Mouse (Mus musculus) retina, postnatal 1 day (tissue): Measurements from ENCODE around the gene Serpinb1c.
"Not testable (repeated sequence)": the region's sequence is repeated elsewhere in the genome, so short reads cannot be mapped to it uniquely, and the experiment has no call there.

Experiments used
- DNase-seq: peaks from one replicate; pipeline ENCODE4 v3.0.0-alpha.2; 2012

Gene Serpinb1c

DNA sequence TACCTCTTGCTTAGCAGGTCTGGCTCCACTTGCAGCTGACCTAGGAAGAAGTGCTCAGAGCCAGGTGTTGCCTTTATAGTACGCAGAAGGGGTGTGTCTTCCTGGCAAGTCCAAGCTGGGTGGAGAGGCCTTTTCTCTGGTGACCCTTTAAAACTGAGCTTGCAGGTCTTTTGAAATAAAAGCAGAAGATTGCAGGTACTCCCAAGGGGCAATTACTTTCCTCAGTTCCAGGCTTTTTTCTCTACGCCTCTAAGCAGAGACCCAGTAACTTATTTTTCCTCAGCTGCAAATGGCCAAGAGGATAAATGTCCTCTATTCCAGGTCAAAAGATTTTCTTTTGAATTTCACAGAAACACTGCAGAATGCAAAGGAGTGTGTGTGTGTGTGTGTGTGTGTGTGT, at the start of gene Serpinb1c:
Gene Serpinb1c, minus strand, starts transcription at position 101 of the 400 bp plus-strand sequence.
- no peak for DNase-seq

DNA sequence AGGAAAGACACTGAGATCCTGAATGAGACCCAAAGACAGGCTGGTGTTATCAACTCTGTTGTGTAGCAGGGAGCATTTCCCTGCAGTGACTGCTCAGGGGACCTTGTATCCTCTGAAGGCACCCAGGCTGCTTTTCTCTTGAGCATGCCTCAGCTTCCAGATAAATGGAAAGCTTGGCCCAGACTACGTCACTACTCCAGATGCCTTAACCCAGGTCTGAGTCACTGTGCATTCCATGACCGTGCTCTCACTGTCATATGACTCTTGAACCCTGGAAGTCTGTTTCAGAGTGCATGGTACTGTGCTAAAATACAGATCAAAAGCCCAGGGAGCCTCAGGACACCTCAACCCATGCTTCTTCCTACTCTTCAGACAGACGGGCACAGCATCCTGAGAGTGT, 41.2 kb upstream of the Serpinb1c start:
- DNase-seq: not testable (repeated sequence)

DNA sequence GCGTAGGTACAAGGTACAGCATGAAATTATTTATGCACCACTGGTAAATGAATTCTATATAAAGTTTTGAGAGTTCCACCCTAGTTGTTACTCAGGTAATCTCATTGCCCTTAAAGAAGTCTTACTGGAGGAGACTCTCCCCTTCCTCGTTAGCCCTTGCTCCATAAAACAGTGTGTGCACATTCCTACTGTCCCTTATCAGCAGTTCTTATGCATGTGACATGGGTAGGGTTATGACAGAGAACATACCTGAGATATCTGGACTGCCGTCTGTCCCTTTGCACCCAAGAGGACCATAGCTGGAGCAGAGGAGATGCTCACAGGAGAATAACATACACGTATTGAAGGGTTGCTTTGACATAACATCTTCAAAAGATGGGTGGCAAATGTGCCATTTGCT, 40.3 kb upstream of the Serpinb1c start:
- not testable (repeated sequence) for DNase-seq

DNA sequence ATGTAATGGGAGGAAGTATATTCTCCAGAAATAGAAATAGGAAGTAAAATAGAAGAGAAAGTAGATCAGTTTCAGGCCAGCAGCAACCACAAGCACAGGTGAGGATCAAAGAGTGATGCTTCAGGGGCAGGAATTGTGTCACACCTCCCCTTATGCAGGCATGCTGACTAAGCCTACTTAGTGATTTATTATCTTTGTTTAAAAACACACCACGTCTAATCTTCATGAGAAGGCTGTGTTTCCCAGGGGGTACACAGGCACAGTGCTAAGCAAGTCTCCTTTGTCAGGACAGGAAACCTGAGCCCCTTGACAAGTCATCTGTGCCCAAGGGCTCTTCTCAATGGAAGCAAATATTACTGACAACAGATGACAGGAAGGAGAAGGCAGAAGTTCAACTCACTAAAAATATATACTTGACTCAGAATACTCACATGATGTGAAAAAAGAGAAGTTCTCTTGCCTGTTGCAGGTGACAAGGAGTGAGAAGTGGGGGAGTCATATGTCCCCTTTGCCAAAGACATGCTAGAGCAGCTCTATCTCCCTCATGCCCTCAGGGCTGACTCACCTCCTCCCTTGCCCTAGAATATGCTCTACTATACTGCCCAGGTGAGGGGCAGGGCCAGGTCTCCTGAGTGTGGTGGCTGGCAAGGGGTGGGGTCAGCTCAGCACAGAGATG, 36.8 kb upstream of the Serpinb1c start:
- no peak for DNase-seq

DNA sequence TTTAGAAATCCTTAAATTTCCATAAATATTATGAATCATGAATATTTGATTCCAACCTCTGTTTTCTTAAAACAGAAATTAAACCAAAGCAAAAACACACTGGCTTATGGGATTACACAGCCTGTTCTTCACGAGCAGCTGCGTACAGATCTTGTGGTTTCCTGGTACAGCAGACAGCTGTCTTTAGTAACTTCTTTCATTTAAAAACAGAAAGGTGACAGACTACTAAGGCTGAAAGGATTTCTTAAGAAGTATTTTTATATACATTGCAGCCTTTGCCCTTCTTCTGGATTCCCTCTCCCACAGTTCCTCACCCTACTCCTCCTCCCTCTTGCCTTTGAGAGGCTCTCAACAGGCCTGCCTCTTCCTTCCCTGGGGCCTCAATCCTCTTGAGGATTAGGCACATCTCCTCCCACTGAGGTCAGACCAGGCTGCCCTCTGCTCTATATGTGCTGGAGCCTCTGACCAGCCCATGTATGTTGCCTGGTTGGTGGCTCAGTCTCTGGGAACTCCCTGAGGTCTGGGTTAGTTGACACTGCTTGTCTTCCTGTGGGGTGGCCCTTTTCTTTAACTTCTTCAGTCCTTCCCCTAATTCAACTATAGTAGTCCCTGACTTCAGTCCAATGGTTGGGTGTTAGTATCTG, 31.2 kb upstream of the Serpinb1c start:
- no peak for DNase-seq

DNA sequence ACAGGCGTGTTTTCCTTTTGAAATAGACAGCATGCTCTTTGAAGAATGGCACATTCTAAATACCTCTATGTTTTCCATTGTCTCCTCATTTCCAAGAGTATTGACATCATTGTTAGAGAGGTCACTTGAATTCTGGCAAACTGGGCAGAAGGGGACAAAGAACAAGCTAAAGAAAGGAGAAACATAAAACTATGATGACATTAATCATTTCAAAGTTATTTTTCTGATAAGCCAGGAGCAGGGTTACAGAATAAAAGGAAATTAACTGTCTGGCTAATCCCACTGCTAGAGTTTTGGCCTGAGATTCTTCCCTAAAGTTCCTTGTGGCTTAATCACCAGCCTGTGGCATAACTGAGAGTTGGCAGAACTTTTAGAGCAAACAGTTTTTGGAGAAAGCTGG, 29.2 kb upstream of the Serpinb1c start:
- no peak for DNase-seq

DNA sequence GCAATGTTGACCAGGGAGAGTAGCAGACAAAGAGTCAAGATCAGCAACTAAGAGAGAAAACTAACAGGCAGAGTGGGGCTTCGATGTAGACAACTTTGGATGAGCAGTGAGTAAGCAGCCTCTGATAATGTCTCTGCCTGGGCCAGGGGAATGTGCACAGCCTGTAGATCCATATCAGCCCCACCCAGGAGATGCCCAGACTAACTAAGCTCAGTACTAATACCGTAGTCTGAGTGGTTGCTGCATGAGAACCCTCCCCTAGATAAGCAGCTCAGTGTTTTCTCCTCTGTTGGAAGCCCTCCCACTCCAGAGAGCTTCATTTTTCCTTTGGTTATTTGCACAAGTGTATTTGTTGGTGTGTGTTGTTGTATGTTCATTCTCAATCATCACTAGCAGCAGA, 28.6 kb upstream of the Serpinb1c start:
- DNase-seq: no peak

DNA sequence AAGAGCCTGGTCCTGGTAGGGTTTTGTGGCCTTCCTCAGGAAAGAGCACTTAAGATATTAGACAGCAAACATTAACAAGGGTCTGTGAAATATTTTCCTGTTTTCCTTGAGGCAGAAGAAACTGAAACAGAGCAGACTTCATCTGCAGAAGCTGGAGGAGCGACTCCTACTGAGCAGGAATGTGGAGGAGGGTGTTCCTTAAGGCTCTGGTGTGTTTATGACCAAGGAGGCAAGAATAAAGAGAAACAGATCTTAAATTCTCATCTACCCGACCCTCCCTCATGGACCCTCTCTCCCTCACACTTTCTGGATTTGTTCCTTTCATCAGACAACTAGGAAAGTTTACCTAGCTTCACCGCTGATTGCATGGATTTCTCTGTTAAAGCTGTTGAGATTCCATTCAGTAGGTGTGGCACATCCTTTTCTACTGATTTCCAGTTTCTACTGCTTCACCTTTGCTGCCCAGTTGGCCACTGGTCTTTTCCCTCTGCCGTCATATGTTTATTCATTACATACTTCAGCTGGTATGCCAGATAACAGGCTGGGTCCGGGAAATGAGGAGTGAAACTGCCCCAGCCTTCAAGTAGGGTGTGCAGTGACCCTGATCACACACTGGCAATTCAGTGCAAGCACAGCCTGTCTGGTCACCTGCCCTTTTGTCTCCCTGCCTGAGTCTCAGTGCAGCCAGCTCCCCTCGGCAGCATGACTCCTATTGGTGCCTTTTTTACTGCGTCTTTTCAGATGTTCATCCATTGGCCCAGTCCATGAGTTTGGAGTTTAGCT, 26.8 kb upstream of the Serpinb1c start:
- DNase-seq: no peak

DNA sequence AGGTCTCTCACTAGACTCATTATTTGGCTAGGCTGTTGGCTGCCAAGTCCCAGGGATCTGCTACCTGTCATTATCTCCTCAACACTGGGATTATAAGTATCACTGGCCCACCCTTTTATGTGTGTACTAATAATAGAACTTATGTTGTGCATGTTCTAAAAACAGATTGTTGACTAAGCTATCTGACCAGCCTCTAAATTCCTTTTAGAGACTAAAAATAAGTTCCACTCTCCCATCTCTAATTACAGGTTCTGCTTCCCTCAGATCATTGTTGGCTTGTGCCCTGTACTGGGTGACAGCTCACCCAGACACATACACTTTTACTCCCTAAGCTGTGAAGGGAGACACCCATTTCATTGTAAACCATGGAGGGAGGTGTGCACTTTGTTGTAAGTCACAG, 24.6 kb upstream of the Serpinb1c start:
- DNase-seq: no peak

DNA sequence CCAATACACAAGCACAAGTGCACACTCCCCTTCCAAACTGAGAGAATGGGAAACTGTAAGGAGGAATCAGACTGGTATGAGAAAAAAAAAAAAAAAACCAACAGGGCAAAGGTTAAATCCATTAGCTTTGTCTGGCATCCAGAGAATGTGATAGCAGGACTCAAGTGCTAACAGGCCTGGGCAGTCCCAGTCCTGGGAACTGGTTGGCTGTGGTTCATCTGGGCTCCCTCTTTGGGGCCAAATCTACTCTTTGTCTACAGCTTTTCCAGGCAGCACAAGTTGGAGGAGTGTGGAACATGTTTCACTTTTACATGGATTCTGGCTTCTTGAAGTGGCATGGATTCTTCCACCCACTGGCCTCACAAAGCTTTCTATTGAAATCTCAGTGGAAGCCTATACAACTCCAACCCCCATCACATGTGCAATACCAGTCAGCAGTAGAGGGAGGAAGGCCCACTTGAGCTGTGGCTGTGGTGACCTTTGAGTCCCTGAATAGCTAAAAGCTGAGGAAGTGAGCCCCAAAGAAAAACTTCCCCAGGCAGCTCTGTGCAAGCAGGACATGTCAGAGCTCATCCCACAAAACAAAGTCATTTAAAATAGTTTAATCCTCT, 14.9 kb upstream of the Serpinb1c start:
- DNase-seq: no peak

DNA sequence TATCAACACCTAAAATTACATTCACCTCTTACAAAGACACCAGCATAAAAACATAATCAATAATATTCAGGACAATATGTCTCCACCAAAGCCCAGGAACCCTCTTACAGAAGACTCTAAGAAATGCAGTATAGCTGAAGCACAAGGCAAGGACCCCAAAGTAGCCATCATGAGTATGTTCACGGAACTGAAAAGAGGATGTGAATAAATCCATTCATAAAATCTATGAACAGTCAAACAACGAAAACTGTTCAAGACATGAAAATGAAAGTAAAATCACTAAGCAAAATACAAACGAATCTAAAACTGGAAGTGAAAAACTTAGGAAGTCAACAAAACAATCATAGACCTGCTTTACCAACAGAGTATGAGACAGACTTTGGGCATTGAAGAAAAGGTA, 10.2 kb upstream of the Serpinb1c start:
- DNase-seq: no peak

DNA sequence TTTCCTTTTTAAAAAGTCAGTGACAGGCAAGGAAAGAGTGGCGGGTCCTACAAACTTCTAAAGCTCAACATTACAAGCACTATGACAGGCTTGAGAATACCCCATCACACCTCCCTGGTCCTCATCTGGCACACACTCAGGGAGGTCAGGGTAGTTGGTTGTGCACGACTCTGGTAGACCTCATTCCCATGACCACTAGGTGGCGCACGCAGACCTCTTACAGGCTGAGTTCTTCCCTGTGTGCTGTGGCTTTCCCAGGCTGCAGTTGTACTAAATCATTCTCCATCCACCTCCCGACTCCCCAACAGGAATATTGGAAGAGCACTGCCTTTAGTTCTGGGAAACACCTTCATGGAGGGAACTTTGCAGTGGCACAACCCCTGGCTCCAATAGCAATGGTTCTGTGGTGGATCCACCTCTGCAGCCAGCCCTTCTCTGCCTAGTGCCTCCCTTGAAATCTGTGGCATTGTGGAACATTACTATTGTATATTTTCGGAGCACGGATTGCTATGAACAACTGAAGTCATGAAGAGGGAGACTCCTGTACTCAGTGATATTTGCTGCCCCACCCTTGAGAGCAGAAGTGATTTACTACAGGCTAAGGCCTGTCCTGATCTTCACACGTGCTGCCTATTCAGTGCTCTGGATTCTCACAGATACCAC, 5.3 kb upstream of the Serpinb1c start:
- DNase-seq: peak; percentile 86

DNA sequence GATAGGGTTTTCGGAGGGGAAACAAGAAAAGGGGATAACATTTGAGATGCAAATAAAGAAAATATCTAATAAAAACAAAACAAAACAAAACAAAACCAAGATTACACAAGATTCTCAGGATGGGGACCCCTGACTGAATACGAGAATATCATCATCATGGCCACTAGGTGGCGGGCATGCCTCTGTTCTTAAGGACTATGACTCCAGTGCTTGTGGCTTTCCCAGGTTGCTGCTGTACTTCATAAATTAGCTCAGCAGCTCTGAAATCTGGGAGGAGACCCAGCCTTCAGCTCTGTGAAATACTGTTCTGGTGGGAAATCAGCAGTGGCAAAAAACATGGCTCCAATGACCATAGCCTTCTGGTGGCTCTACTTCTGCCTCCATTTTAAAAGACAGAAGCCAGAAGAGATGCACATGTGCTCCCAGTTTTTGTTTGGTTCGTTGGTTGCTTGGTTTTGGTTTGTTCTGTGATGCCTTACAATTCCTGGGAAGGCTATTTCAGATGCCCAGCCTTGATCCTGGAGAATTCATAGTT, 4.5 kb upstream of the Serpinb1c start:
- DNase-seq: peak; percentile 73

DNA sequence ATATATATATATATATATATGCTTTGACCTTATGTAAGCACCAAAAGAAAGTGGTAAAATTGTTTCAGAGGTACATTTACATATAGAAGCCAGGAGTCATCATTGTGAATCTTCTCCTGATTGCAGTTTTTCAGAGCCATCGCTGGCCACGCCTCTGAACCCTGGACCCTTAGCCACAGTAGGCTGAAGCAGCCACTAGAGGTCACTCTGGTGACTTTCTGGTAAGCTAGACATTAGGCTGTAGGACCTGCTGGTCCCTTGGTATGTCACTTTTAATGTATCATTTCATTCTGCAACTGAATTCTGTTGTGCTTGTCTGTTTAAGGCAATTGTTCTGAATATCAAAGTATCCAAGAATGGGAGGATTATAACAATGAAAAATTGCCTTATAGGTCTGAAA, 2.6 kb upstream of the Serpinb1c start:
- DNase-seq: peak; percentile 47

DNA sequence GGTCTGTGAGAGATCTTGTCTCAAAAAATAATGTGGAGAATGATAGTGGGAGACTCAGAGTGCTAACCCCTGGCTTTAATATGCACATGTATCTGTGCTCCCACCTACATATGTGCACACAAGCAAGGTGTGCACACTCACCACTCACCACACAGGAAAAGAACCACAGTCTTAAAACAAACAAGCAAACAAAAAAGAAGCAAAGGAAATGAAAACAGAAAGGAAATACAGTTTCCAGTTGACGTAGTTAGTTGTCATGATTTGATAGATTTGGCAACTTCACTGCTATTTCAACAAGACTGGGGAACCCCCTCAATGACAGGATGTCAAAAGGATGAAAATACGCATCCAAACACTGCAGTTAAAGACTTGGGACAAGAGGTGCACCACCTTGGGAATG, 1.1 kb upstream of the Serpinb1c start:
- not testable (repeated sequence) for DNase-seq

DNA sequence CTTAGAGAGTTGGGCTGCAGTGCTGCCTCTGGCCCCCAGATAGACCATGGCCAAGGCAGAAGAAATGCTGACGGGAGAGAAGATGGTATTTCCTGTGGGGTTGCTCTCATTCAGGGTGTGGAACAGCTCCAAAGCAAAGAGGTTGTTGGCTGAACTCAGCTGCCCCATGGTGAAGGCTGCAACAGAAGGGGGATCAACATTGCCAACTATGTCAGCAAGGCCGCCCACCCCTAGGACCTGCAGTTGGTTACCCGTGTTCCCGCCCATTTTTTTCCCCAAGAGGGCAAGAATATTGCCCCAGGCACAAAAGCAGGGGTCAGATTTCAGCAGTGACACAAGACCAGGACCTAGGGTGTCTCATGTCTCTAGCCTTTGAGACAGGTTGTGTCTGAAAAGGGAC, 1.1 kb downstream of the Serpinb1c start:
- no peak for DNase-seq

DNA sequence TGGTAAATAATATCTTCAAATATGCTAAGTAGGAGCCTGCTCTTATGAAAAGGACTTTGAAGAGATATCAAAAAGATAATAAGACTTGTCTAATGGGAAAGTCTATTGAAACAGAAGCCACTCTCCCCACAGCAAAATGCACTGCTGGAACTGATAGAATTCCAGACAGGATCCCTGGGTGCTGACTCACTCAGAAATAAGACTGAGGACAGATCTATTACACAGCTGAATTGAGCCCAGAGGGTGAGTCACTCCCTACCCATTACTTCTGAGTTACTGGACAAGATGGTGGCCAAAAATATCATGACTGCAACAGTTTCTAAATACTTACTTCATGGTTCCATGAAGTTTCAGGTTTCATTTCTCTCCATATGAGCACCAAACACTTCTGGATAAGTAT, 13.3 kb downstream of the Serpinb1c start:
- no peak for DNase-seq

DNA sequence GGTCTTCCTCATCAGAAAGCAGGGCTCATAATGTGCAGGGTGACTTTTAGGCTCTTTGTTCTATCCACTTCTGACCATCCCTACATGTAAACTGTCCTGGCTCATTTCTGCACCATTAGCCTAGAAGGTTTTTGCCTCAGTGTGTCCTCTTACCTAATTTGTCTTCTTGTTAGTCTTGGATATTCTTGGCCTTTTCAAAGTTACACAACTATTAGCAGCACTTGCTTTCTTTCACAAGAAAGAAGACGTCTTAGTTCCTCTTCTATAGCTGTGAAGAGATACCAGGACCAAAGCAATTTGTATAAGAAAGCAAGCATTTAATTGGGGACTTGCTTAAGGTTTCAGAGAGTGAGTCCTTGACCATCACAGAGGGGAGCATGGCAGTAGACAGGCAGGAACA, 24.1 kb downstream of the Serpinb1c start:
- no peak for DNase-seq

DNA sequence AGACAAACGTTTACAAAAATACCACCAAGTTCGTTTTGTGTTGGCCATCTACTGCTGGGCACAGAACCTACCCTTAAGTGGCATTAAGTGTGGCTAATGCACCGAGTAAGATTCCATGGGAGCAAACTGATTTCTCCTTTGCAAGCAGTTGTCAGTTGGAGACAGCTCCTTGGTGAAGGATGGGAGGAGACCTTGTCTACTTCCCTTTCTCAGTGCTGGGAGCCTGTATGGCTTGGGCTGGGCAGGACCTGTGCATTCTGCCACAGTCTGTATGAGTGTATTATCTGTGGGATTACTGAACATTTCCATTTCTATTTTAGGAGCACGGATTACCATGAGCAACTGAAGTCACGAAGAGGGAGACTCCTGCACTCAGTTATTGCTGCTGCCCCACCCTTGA, 29.2 kb downstream of the Serpinb1c start:
- DNase-seq: no peak

DNA sequence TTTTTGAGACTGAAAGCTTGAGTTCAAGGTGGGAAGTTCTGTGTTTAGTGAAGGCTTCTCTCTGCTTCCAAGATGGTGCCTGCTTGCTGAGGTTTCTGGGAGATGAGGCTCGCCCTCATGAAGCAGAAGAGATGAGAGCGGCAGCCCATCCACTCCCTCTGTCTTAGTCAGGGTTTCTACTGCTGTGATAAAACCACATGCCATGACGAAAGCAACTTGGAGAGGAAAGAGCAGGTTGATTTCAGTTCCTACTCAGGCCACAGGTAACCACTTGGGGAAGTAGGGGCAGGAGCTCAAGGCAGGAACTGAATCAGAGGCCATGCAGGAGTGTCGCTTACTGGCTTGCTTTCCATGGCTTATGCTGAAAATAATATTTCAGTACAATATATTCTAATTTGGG, 29.8 kb downstream of the Serpinb1c start:
- DNase-seq: not testable (repeated sequence)

DNA sequence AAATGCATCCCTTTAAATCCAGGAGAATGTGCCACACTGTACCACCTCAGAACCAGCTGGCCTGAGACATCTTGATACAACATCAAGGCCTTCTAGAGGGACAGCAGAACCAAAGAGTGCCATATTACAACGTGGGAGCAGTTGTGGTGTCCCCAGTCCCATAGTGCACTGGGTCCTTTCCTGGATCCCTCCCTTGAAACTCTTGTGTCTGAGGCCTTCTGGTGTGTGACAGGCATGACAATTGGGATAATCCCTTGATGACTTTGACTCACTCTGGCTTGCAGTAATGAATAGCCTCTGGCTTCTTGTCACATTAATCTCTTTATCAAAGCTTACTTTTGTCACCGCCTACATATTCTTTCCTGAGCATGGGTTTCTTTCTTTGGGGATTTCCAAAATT, 31.0 kb downstream of the Serpinb1c start:
- peak; percentile 23 for DNase-seq

DNA sequence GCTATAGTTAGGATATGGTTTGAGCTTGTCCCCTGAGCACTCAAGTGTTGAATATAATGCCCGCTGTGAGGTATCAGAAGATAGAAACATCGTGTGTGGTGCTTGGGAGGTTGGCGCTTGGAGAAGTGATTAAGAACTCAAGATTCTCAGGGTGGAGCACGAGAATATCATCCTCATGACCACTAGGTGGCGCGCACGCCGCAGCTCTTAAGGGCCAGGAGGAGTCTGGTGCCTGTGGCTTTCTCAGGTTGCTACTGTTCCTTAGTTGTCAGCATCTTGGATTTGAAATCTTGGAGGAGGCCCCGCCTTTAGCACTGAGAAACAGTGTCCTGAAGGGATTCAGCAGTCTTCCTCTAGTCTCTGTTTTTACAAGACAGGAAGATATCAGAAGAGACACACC, 31.5 kb downstream of the Serpinb1c start:
- peak; percentile 75 for DNase-seq

DNA sequence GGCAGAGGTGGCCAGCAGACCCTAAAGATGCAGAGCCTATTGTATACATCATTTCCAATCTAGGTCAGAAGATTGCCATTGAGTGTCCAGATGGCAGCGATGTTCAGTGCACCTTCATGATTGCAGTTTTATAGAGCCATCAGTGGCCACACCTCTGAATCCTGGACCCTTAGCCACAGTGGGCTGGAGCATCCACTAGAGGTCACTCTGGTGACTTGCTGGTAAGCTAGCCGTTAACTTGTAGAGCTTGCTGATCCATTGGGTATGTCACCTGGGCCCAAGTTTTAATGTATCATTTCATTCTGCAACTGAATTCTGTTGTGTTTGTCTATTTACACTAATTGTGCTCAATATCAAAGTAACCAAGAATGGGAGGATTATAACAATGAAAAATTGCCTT, 32.4 kb downstream of the Serpinb1c start:
- no peak for DNase-seq
